Mouse (Mus musculus) v-Abl transformed pro-B cells (cell line): ENCODE data around the gene Cog6.

ENCODE experiments used
- in situ Hi-C, 2 experiments: fragments of 400-800 bp; cut with MboI; formaldehyde crosslinking; loops; one replicate each; pipeline ENCODE4 v1.15.1; 2025; ENCODE audit not compliant: unreplicated experiment in 2 of 2

Cog6 gene

GRCm38 (mm10) chr3:52972916-52973315 lies 44.1 kb downstream of the Cog6 start:
- in situ Hi-C loops: loop anchor here in 1 of 2 experiments (10.0 kb wide), 1 partner anchor 208 kb away; no protein-coding TSS in a partner anchor

- in situ Hi-C loops: loop anchor here in 1 of 2 experiments (10.0 kb wide), 2 partner anchors 112 to 642 kb away; no protein-coding TSS in a partner anchor
These were observed 50.0 kb downstream of the Cog6 start for GRCm38 (mm10) chr3:52967046-52967445.

- in situ Hi-C loops: loop anchor here in 1 of 2 experiments (10.0 kb wide), 2 partner anchors 109 to 639 kb away; no protein-coding TSS in a partner anchor
These were observed 52.8 kb downstream of the Cog6 start for GRCm38 (mm10) chr3:52964206-52964605.

- in situ Hi-C loops: loop anchor here in 1 of 2 experiments (10.0 kb wide), 2 partner anchors 109 to 639 kb away; no protein-coding TSS in a partner anchor
These were observed 53.6 kb downstream of the Cog6 start for GRCm38 (mm10) chr3:52963441-52963840.

- in situ Hi-C loops: loop anchor here in 1 of 2 experiments (10.0 kb wide), 2 partner anchors 108 to 638 kb away; no protein-coding TSS in a partner anchor
These were observed 54.6 kb downstream of the Cog6 start for GRCm38 (mm10) chr3:52962391-52962790.

GRCm38 (mm10) chr3:52961661-52962060 lies 55.4 kb downstream of the Cog6 start:
- in situ Hi-C loops: loop anchor here in 1 of 2 experiments (10.0 kb wide), 2 partner anchors 107 to 637 kb away; no protein-coding TSS in a partner anchor

GRCm38 (mm10) chr3:52960951-52961350 lies 56.1 kb downstream of the Cog6 start:
- in situ Hi-C loops: loop anchor here in 1 of 2 experiments (10.0 kb wide), 2 partner anchors 106 to 636 kb away; no protein-coding TSS in a partner anchor

- in situ Hi-C loops: loop anchor here in 1 of 2 experiments (5.0 kb wide), 1 partner anchor 106 kb away; no protein-coding TSS in a partner anchor
These were observed 58.5 kb downstream of the Cog6 start for GRCm38 (mm10) chr3:52958444-52959120.

GRCm38 (mm10) chr3:52957861-52958260 lies 59.2 kb downstream of the Cog6 start:
- in situ Hi-C loops: loop anchor here in 1 of 2 experiments (5.0 kb wide), 1 partner anchor 106 kb away; no protein-coding TSS in a partner anchor

GRCm38 (mm10) chr3:52956236-52956635 lies 60.8 kb downstream of the Cog6 start:
- in situ Hi-C loops: loop anchor here in 1 of 2 experiments (5.0 kb wide), 1 partner anchor 104 kb away; no protein-coding TSS in a partner anchor

GRCm38 (mm10) chr3:52955481-52956019 lies 61.5 kb downstream of the Cog6 start:
- in situ Hi-C loops: loop anchor here in 1 of 2 experiments (5.0 kb wide), 1 partner anchor 103 kb away; no protein-coding TSS in a partner anchor

- in situ Hi-C loops: loop anchor here in 1 of 2 experiments (5.0 kb wide), 1 partner anchor 102 kb away; no protein-coding TSS in a partner anchor
These were observed 62.4 kb downstream of the Cog6 start for GRCm38 (mm10) chr3:52954656-52955055.

- in situ Hi-C loops: no loop called here
These were observed 63.2 kb downstream of the Cog6 start for GRCm38 (mm10) chr3:52953831-52954230.

- in situ Hi-C loops: no loop called here
These were observed 68.2 kb downstream of the Cog6 start for GRCm38 (mm10) chr3:52948824-52949223.

- in situ Hi-C loops: no loop called here
These were observed 69.6 kb downstream of the Cog6 start for GRCm38 (mm10) chr3:52947444-52947843.

- in situ Hi-C loops: no loop called here
These were observed 76.1 kb downstream of the Cog6 start for GRCm38 (mm10) chr3:52940832-52941468.

GRCm38 (mm10) chr3:52938398-52938797 lies 78.6 kb downstream of the Cog6 start:
- in situ Hi-C loops: no loop called here

GRCm38 (mm10) chr3:52937739-52938306 lies 79.2 kb downstream of the Cog6 start:
- in situ Hi-C loops: no loop called here

- in situ Hi-C loops: no loop called here
These were observed 85.1 kb downstream of the Cog6 start for GRCm38 (mm10) chr3:52931956-52932355.
